Mouse (Mus musculus): ENCODE results near the gene Chd1l. TPM values are rescaled to one million over a fixed set of nuclear protein-coding genes. Genes with fewer than 3 reads are reported as not detected.

Gene Chd1l
- total RNA-seq (2014; rRNA removed) (7.3 and 7.7 TPM in 2 replicates), polyA plus RNA-seq (2012; rRNA removed) (2.3 and 2.4 TPM in 2 replicates)

GRCm38 (mm10) chr3:97609845-97610410, at the start of gene Chd1l:
Gene Chd1l, minus strand, starts transcription at chr3:97610203.
- peaks cover 20% of the 10 kb centered on the region for H3K4me1 ChIP-seq (ENCODE audit: control insufficient read depth, insufficient read depth, low read length)
- peak; percentile 96 for TF ChIP-seq CTCF (IDR thresholded peaks at IDR 0.05; ENCODE audit: low read depth, low read length)
- TF ChIP-seq POLR2A (IDR thresholded peaks at IDR 0.05; ENCODE audit: extremely low read depth, insufficient read depth, low read length) = peak; percentile 47; the same call in 1 of the 2 replicates
- DNase-seq (ENCODE audit: extremely low read depth, low read depth, low spot score) = peak; percentile 78
- H3K36me3 ChIP-seq (ENCODE audit: control insufficient read depth, insufficient read depth, low read length) = no peaks in the 10 kb centered on the region
- H3K4me3 ChIP-seq (ENCODE audit: insufficient read depth, low read depth, low read length) = peak within 1 kb of the TSS; percentile 80
- no peaks in the 10 kb centered on the region for H3K27me3 ChIP-seq (ENCODE audit: control insufficient read depth, insufficient read depth, low read length)
- no peaks in the 10 kb centered on the region; the same call in 1 of the 2 replicates for H3K79me2 ChIP-seq (ENCODE audit: control insufficient read depth, insufficient read depth, low read length)
- H3K27ac ChIP-seq (replicated peaks; ENCODE audit: insufficient read depth, low read depth, low read length) = peak within 1 kb of the TSS; percentile 83
- H3K9ac ChIP-seq (ENCODE audit: low read depth, low read length) = peak within 1 kb of the TSS; percentile 88
- 1% methylated on average over 56 of the region's 56 CpGs for WGBS

DNA sequence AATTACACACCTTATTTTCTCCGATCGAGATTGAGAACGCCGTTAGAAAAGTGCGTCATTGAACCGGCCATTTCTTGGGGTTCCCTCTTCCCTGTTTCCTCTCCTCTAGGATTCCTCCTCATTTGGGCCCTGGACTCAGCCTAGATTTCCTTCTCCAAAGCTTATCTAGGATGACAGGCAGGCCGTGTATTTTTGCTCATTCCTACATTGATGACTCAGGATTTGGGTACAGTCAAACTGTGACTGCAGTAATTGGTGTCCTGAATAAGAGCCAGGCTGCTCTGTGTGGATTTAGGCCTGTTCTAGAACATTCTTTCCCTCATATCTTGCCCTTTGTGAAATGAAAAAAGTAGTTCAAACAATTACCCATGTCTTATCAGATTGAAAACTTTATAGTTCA, 49.7 kb upstream of the Chd1l start:
- Histone ChIP-seq H3K27ac (replicated peaks; ENCODE audit: insufficient read depth, low read depth, low read length) (no peak overlapping the region), H3K4me3 (ENCODE audit: insufficient read depth, low read depth, low read length) (no peak overlapping the region), H3K36me3 (ENCODE audit: control insufficient read depth, insufficient read depth, low read length) (peaks cover 6% of the 10 kb centered on the region), H3K9ac (ENCODE audit: low read depth, low read length) (no peak overlapping the region), H3K79me2 (ENCODE audit: control insufficient read depth, insufficient read depth, low read length) (no peaks in the 10 kb centered on the region; the same call in 1 of the 2 replicates), H3K4me1 (ENCODE audit: control insufficient read depth, insufficient read depth, low read length) (peaks cover 8% of the 10 kb centered on the region), H3K27me3 (ENCODE audit: control insufficient read depth, insufficient read depth, low read length) (no peaks in the 10 kb centered on the region)
- 79% methylated on average over 7 of the region's 7 CpGs for WGBS
- DNase-seq (ENCODE audit: extremely low read depth, low read depth, low spot score) = no peak
- TF ChIP-seq CTCF (IDR thresholded peaks at IDR 0.05; ENCODE audit: low read depth, low read length) (no peak), POLR2A (IDR thresholded peaks at IDR 0.05; ENCODE audit: extremely low read depth, insufficient read depth, low read length) (no peak)

- Histone ChIP-seq H3K36me3 (ENCODE audit: control insufficient read depth, insufficient read depth, low read length) (no peaks in the 10 kb centered on the region), H3K79me2 (ENCODE audit: control insufficient read depth, insufficient read depth, low read length) (no peaks in the 10 kb centered on the region; the same call in 1 of the 2 replicates), H3K27ac (replicated peaks; ENCODE audit: insufficient read depth, low read depth, low read length) (0 out of 2 replicates have a peak overlapping the region, but pooled peaks have one; percentile 1), H3K27me3 (ENCODE audit: control insufficient read depth, insufficient read depth, low read length) (no peaks in the 10 kb centered on the region), H3K4me3 (ENCODE audit: insufficient read depth, low read depth, low read length) (peak overlapping the region; percentile 92), H3K9ac (ENCODE audit: low read depth, low read length) (peak overlapping the region; percentile 86), H3K4me1 (ENCODE audit: control insufficient read depth, insufficient read depth, low read length) (peaks cover 8% of the 10 kb centered on the region)
- no peak for DNase-seq (ENCODE audit: extremely low read depth, low read depth, low spot score)
- 2% methylated on average over 46 of the region's 50 CpGs for WGBS
- no peak for TF ChIP-seq CTCF (IDR thresholded peaks at IDR 0.05; ENCODE audit: low read depth, low read length)
- TF ChIP-seq POLR2A (IDR thresholded peaks at IDR 0.05; ENCODE audit: extremely low read depth, insufficient read depth, low read length) = no peak
Measured at GRCm38 (mm10) chr3:97658426-97659193, 48.6 kb upstream of the Chd1l start.

GRCm38 (mm10) chr3:97657655-97658411, 47.8 kb upstream of the Chd1l start, which contains the start of gene Prkab2:
Gene Prkab2, plus strand, starts transcription at chr3:97658193.
- TF ChIP-seq CTCF (IDR thresholded peaks at IDR 0.05; ENCODE audit: low read depth, low read length) = no peak
- TF ChIP-seq POLR2A (IDR thresholded peaks at IDR 0.05; ENCODE audit: extremely low read depth, insufficient read depth, low read length) = 0 out of 2 replicates have a peak, but pooled peaks have one; percentile 41
- Histone ChIP-seq H3K4me1 (ENCODE audit: control insufficient read depth, insufficient read depth, low read length) (peaks cover 14% of the 10 kb centered on the region), H3K4me3 (ENCODE audit: insufficient read depth, low read depth, low read length) (peak within 1 kb of the TSS; percentile 92), H3K9ac (ENCODE audit: low read depth, low read length) (peak within 1 kb of the TSS; percentile 86), H3K27ac (replicated peaks; ENCODE audit: insufficient read depth, low read depth, low read length) (peak within 1 kb of the TSS; percentile 65), H3K36me3 (ENCODE audit: control insufficient read depth, insufficient read depth, low read length) (no peaks in the 10 kb centered on the region), H3K79me2 (ENCODE audit: control insufficient read depth, insufficient read depth, low read length) (no peaks in the 10 kb centered on the region; the same call in 1 of the 2 replicates), H3K27me3 (ENCODE audit: control insufficient read depth, insufficient read depth, low read length) (no peaks in the 10 kb centered on the region)
- 1% methylated on average over 50 of the region's 51 CpGs for WGBS
- peak; percentile 87 for DNase-seq (ENCODE audit: extremely low read depth, low read depth, low spot score)

DNA sequence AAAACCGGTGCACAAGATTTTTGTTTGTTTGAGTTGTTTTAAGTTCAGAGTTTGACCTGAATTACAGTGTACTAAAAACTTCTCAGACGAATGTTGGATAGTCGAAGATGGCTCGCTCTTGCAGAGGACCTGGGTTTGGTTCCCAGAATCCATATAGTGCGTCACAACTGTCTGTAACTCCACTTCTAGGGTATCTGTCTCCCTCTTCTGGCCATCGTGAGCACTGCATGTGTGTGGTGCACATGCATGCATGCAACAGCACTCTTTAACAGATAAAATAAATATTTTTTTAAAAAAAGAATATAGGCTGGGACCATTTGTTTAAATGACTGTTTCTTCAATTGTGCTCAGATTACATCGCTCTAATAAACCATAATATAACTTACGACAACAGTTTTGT, 44.9 kb upstream of the Chd1l start:
- TF ChIP-seq CTCF (IDR thresholded peaks at IDR 0.05; ENCODE audit: low read depth, low read length) = peak; percentile 72
- TF ChIP-seq POLR2A (IDR thresholded peaks at IDR 0.05; ENCODE audit: extremely low read depth, insufficient read depth, low read length) = no peak
- Histone ChIP-seq H3K4me3 (ENCODE audit: insufficient read depth, low read depth, low read length) (no peak overlapping the region), H3K27me3 (ENCODE audit: control insufficient read depth, insufficient read depth, low read length) (no peaks in the 10 kb centered on the region), H3K79me2 (ENCODE audit: control insufficient read depth, insufficient read depth, low read length) (no peaks in the 10 kb centered on the region), H3K27ac (replicated peaks; ENCODE audit: insufficient read depth, low read depth, low read length) (no peak overlapping the region), H3K36me3 (ENCODE audit: control insufficient read depth, insufficient read depth, low read length) (peaks cover 25% of the 10 kb centered on the region), H3K4me1 (ENCODE audit: control insufficient read depth, insufficient read depth, low read length) (peaks cover 31% of the 10 kb centered on the region), H3K9ac (ENCODE audit: low read depth, low read length) (no peak overlapping the region)
- WGBS = 63% methylated on average over 8 of the region's 8 CpGs
- peak; percentile 69 for DNase-seq (ENCODE audit: extremely low read depth, low read depth, low spot score)

Data from liver, adult 2 months (tissue).